Mouse (Mus musculus) brain, embryonic 14.5 days (tissue): ENCODE measurements at regions not wholly inside any gene's neighbourhood (a gene's known extent, or its start where the extent isn't known, plus 50 kb on each side); places are given as distances from the start of the nearest gene placed in this dataset.

Source experiments
- CTCF ChIP-seq: fragments of 200-500 bp; IDR thresholded peaks from 2 replicates; pipeline ENCODE4 v1.5.1; 2012; ENCODE audit warnings: inconsistent platforms, mild to moderate bottlenecking, moderate library complexity, borderline replicate concordance; ENCODE audit not compliant: insufficient read depth, insufficient read length; ENCODE audit errors: extremely low read depth
- POLR2A ChIP-seq: fragments of 200-500 bp; IDR thresholded peaks from 2 replicates; pipeline ENCODE4 v1.6.1; 2012; ENCODE audit warnings: mild to moderate bottlenecking, inconsistent platforms, borderline replicate concordance; ENCODE audit not compliant: poor library complexity, insufficient read depth, insufficient read length, severe bottlenecking; ENCODE audit errors: extremely low read depth

GRCm38 (mm10) chr2:146575610-146576297, 63.6 kb upstream of the Ralgapa2 start:
- TF ChIP-seq CTCF (no peak), POLR2A (no peak)
